Mouse (Mus musculus): Measurements from ENCODE around the gene Gabbr2.

GRCm38 (mm10) chr4:46770635-46771034 is 221.0 kb downstream of the Gabbr2 start:
- no peak for TF ChIP-seq CTCF (IDR thresholded peaks at IDR 0.05; ENCODE audit: control insufficient read depth, insufficient read depth, insufficient read length)
- TF ChIP-seq USF1 (IDR thresholded peaks at IDR 0.05; ENCODE audit: low read depth), result no peak
- TF ChIP-seq MYOG (IDR thresholded peaks at IDR 0.05; ENCODE audit: control insufficient read depth, extremely low read depth, insufficient read length), result no peak
- TF ChIP-seq MAX (IDR thresholded peaks at IDR 0.05), result no peak

Measured in C2C12 (cell line).